Mouse (Mus musculus): ENCODE data around the gene Pou2f2. TPM values are rescaled to one million over a fixed set of nuclear protein-coding genes. Genes with fewer than 3 reads are reported as not detected.

Gene Pou2f2
- total RNA-seq, 2 experiments from 2014 or later, result 11.8 to 13.7 TPM

GRCm38 (mm10) chr7:25153841-25154240 is 25.7 kb downstream of the Pou2f2 start:
- intact Hi-C loops (cut with DNase I), result no loop called here
- DNase-seq (ENCODE audit: low spot score in 2 of 2), result no peak

DNA sequence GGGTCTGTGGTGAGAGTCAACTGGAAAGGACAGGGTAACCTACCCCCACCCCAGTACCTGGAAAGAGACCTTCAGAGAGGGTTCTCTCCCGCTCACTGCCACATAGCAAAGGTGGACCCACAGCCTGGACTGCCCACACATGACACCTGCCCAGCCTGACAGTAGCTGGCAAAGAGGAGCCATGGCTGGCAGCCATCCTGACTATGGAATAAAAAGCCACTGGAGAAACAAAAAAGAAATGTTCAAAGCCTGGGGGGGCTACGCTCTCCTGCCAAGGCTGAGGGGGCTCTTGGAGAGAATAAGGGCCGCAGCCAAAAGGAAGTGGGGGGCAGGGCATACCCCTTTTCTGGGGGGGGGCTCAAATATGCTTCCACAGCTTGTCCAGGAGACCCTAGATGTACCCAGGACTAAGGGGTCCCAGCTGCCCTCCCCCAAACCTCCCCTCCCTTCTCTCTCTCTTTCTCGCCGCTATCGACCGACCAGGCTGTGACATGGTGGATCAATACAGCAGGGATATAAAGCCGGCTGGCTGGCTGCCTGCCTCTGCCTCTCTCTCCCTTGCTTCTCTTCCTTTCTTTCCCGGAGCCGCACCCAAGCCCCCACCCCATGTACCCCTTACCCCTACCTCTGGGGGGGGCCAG is 27.5 kb downstream of the Pou2f2 start:
- DNase-seq (ENCODE audit: low spot score in 2 of 2), result peak in 1 of 2 experiments; percentile 46
- intact Hi-C loops (cut with DNase I), result no loop called here

DNA sequence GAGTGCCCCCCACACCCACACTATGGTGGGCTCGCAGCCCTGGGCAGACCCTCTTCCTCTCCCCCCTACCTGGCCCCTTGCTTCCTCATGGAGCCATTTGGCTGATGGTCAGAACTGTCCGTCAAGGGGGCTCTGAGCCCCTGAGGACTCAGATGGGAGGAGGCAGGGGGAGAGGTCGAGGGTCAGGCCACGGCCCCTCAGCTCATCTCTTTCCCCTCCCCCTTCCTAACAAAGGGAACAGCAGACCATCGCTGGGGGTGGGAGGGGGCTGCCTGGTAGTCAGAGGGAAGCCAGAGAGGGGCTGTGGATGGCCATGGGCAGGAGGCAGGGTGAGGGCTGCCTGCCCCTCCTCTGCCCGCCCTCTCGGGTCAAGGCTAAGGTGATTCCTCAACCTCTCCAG is 28.5 kb downstream of the Pou2f2 start:
- DNase-seq (ENCODE audit: low spot score in 2 of 2), result no peak
- intact Hi-C loops (cut with DNase I), result no loop called here

- intact Hi-C loops (cut with DNase I), result no loop called here
- no peak for DNase-seq (ENCODE audit: low spot score in 2 of 2)
Measured at GRCm38 (mm10) chr7:25150151-25150663, 29.3 kb downstream of the Pou2f2 start.

- DNase-seq (ENCODE audit: low spot score in 2 of 2), result no peak
- intact Hi-C loops (cut with DNase I), result no loop called here
Measured at GRCm38 (mm10) chr7:25145896-25146295, 33.6 kb downstream of the Pou2f2 start.

DNA sequence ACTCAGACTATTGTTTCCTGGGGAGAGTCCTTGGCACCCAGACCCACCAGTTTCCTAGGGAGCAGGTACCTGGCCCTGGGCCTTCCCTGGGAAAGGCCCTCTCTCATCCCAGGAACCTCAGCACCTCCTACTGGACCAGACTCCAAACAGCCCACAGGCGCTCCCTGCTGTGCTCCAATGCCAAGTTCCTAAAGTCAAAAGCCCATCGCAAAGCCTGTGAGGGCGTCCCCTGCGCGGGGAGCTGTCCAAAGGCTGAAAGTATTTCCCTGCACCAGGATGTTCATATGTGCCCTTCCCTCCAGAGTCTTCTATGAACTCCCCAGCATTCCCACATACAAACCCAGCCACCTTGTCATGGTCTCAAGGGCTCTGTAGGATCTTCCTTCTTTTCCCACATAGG is 37.8 kb downstream of the Pou2f2 start:
- intact Hi-C loops (cut with DNase I), result no loop called here
- DNase-seq (ENCODE audit: low spot score in 2 of 2), result no peak

DNA sequence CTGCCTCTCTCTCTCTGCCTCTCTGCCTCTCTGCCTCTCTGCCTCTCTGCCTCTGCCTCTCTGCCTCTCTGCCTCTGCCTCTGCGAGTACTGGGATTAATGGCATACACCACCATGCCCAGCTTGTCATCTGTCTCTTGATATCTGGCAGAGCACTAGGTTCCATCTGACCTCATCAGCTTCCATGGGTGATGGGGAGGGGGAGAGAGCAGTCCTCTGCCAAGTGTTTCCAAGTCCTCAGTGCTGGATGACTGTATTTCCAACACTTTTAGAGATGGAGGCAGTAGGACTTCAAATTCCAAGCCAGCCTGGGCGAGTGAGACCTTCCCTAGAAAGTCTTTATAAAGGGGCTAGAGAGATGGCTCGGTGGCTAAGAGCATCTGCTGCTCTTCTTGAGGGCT is 42.0 kb downstream of the Pou2f2 start:
- DNase-seq (ENCODE audit: low spot score in 2 of 2), result no peak
- intact Hi-C loops (cut with DNase I), result no loop called here

DNA sequence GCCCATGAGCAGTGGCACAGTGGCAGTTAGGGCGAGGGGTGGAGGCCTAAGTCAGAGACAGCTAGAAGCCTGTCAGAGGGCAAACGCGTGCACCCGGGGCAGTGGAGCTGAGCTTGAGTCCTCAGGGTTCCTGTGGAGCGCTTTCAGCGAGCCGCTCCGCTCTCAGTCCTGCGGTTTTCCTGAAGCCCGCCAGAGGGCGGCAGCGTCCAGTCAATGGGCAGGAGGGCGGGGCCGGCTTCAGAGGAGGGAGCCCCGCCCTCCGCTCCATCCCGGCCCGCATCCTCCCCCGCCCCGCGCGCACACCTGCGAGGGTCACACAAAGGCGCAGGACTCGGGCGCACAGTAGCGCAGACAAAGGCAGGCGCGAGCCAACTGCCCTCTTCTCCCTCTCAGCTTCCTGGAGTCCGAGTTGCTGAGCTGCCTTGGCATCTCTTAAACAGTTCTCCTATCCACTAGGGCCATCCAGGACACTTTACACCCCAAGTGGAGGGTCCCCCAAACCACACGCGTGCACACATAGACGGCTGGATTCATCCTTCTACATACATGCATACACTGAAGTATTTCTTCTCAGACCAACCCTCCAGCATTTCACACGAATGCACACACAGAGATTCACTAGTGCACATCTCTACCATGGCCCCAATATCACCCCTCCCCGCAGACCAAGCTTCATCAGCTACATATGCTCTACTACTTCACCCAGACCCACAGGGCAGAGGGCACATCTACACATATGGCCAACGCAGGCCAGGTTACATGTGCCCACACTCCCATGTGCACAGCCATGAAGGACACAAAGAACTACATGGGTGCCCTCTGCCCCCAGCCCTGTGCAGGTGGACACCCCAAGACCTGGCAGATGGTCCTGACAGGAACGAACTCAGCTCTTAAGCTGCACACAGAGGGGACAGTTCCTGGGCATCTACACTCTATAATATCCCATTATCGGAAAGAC is 46.2 kb downstream of the Pou2f2 start:
- intact Hi-C loops (cut with DNase I), result loop anchor here (1.0 kb wide), 1 partner anchor 54 kb away; no protein-coding TSS in a partner anchor
- DNase-seq (ENCODE audit: low spot score in 2 of 2), result peak; percentile 84 to 87

DNA sequence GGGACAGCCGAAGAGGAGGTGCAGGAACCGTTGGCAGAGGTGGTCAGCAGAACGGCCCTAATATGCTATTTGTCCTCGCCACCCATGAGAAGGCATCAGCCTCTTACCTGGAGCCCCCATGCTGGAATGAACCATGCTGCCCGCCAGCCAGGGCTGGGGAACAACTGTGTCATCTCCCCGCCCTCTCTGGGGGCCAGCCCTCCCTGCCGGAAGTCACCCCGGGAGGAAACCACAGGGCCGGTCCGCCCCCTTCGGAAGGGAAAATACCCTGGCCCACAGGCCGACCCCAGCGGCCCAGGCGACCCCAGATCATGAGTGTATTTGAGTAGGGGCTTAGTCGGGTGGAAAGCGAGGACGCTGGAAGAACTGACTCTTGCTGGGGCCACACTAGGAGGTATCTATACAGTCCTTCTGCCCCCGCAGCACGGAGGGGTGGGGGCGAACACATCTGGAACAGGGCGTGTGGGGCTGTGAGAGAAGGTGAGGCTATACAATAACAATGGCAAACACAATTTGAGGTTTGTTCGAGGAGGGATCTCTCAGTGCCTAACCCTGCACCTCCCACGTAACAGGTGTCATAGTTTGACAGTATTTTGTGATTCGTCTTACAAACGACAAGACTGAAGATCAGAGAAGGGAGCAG is 47.1 kb downstream of the Pou2f2 start:
- no peak for DNase-seq (ENCODE audit: low spot score in 2 of 2)
- intact Hi-C loops (cut with DNase I), result no loop called here

DNA sequence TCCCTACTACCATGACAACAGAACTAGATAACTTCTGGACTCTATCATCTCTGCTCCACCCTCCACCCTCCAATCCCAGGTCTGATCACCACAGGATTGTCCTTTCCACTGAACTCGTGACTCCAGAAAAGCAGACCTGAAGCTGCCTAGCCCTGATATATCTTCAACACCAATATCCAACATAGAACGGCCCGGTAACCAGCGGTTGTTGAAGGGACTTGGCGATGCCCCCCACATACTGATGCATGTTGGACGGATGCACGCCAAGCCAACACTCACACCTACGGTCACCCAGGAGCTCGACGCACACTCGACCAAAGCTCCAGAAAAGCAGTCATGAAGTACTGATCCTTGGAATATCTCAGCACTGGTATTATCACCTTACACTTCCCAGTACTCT is 48.3 kb downstream of the Pou2f2 start:
- DNase-seq (ENCODE audit: low spot score in 2 of 2), result no peak
- intact Hi-C loops (cut with DNase I), result no loop called here

DNA sequence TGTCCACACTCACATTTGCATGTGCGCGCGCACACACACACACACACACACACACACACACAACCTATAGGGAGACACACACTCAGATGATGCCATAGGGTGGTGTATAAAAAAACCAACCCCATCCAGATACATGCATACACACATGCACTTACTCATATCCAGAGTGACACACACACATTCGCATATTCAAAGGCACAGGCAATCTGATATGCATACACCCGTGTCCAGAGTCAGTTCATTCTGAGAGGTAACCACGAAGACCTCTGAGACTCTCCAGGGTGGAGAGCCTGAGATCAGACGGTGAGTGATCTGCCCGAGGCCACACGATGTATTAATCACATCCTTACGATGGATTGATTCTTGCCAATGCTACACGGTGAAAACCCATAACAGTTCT is 49.0 kb downstream of the Pou2f2 start:
- intact Hi-C loops (cut with DNase I), result no loop called here
- no peak for DNase-seq (ENCODE audit: low spot score in 2 of 2)

- DNase-seq (ENCODE audit: low spot score in 2 of 2), result no peak
- intact Hi-C loops (cut with DNase I), result no loop called here
Measured at GRCm38 (mm10) chr7:25129390-25129979, 50.0 kb downstream of the Pou2f2 start.

DNA sequence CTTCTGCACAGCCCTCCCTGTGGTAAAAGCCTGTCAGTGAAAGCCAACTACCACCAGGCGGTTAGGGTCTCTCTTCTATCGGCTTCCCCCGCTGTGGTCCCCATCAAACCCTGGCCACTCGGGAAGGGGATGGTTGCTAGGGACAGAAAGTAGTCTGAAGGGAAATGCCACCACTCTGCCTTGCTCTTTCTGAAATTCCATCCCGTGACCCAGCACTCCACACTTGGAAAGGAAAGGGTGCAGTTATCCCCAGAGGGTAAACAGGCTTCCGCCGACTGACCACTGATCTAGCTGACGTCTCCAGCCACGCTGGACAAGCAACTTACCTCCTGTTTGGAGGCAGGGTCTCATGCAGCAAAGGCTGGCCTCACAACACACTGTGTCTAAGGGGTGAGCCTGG is 51.6 kb downstream of the Pou2f2 start:
- intact Hi-C loops (cut with DNase I), result no loop called here
- no peak for DNase-seq (ENCODE audit: low spot score in 2 of 2)

GRCm38 (mm10) chr7:25125716-25126281 is 53.7 kb downstream of the Pou2f2 start:
- no peak for DNase-seq (ENCODE audit: low spot score in 2 of 2)

DNA sequence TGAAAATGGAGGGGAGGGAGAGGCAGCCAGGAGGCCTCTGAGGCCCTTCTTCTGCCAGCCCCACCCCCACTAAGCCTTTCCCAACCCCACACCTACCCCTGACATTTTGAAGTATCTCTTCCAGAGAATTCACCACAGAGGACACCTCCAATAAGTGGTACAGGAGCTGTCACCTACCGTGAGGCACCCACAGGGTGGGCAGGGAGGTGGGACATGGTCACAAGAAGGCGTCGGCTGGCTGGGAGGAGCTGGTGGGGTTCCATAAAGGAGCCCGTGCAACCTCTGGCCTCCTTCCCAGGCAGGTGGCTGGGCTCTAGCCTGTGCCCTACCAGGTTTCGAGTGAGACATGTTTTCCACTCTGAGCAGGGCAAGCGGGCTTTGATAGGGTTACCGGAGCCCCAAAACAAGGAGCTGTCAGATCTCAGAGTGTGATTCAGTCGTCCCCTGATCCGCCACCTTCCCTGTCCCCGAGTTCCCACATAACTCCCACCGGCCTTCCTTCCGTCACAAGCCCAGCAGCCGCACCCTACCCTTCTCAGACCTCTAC is 58.2 kb downstream of the Pou2f2 start:
- intact Hi-C loops (cut with DNase I), result no loop called here
- no peak for DNase-seq (ENCODE audit: low spot score in 2 of 2)

More at GRCm38 (mm10) chr7:25125716-25126281, 53.7 kb downstream of the Pou2f2 start:
- intact Hi-C loops (cut with DNase I), result no loop called here

DNA sequence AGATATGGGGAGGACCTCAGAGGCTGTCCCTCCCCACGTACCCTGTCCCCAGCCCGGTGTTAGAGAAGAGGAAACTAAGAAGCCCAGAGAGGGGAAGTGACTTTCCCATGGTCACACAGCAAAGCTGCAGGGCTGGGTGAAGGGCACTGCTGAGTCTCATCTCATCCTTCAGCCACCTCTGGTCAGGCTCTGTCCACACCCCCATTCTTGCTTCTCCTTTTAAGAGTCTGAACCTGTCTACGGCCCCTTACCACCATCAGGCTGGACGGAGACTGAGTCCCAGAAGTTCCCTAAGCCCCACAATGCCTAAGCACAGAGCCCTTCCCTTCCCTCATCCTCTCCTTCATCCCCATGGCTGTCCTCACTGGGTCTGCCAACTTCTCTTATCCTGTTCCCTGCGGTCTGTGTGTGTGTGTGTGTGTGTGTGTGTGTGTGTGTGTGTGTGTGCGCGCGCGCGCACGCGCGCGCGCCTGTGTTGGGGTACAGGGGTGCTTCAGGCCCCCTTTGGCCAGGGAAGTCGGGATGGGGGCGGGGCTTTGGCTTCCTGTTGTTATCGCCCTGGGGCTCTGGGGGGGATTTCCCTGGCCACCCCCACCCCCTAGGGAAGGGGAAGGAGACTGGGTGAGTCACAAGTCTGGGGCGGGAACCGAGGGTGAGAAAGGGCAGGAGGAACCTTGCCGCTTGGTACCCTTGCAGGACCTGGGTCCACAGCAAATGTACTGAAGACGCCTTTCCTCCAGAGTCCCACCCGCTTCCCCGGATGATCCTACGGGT is 59.3 kb downstream of the Pou2f2 start:
- peak in 1 of 2 experiments; percentile 35 for DNase-seq (ENCODE audit: low spot score in 2 of 2)
- intact Hi-C loops (cut with DNase I), result no loop called here

GRCm38 (mm10) chr7:25112956-25113603 is 66.4 kb downstream of the Pou2f2 start:
- DNase-seq (ENCODE audit: low spot score in 2 of 2), result no peak
- intact Hi-C loops (cut with DNase I), result no loop called here
